Mouse (Mus musculus): Measurements from ENCODE around the gene Phospho2.

Gene Phospho2

DNA sequence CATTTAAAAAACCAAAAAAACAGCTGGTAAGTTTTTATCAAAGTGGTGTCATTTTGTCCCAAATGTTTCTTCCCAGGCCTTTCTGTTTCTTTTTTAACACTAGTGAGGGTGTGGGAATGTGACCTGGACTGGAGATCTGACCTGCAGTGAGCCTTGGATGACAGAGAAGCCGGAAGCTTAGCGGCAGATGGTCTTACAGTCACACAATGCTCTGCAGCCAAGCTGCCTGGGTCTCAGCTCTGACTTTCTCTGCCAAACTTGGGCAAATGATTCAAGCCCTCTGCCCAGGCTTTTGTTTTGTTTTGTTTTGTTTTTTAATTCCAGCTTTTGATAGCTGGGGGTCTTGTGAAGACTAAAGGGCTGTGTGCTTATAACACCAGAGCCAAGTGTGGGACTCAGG lies 37.0 kb downstream of the Phospho2 start:
- no peak for DNase-seq

DNA sequence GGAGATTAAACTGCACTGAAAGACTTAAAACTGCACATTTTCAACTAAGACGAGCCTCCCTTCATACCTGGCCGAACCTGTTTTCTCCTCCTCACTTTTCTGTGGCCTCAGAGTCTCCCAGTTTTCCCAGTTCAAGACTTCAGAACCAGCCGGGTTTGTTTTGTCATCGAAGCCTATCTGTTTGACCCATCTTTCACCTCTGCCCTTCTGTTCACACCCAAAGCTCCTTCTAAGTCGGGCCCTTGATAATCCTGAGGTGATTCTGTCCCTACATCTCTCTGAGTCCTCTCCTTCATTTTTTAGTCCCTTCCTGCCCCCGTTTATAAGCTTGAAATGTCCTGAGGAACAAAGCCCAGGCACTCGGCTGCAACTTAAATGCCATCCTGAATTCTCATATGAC lies 38.6 kb downstream of the Phospho2 start:
- DNase-seq, result no peak

- DNase-seq, result no peak
Observed at GRCm38 (mm10) chr2:69829680-69830079, 40.3 kb downstream of the Phospho2 start.

- no peak for DNase-seq
Observed at GRCm38 (mm10) chr2:69830116-69830515, 40.7 kb downstream of the Phospho2 start.

DNA sequence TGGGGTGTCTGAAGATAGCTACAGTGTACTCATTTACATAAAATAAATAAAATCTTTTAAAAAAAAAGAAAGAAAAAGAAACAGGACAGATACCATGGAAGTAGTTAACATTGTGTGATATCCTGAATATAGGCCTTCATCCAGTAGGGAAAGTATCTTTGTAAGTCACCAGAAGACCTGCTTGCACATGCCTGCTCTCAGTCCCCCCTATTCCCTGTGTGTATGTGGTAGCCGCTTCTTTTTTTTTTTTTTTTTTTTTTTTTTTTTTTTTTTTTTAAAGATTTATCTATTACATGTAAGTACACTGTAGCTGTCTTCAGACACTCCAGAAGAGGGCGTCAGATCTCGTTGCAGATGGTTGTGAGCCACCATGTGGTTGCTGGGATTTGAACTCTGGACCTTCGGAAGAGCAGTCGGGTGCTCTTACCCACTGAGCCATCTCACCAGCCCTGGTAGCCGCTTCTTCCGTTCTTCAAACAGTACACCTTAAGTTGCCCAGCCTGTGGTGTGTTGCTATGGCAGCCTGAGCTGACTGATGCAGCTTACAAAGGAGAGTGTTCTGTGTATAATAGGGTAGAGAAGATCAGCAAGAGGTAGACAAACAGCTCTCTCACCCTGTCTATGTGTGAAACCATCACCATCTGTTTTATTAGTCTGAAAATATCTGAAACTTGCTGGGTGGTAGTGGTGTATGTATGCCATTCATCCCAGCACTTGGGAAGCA lies 48.0 kb downstream of the Phospho2 start:
- DNase-seq, result no peak

DNA sequence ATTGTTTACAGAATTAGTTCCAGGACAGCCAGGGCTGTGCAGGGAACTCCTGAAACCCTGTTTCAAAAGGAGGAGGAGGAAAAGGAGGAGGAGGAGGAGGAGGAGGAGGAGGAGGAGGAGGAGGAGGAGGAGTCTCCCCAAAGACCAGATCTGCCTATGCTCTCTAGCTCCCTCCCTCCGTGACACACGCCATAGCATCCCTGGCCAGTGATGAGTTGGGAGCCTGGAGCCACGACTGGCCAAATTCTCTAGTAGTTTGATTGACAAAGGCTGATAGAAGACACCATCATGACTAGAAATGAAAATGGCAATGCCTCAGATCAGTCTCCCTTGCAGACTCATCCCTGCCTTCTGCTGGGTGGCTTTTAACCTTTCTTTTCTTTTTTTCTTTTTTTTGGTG lies 48.6 kb downstream of the Phospho2 start:
- no peak for DNase-seq

GRCm38 (mm10) chr2:69838707-69839106 lies 49.3 kb downstream of the Phospho2 start:
- no peak for DNase-seq

DNA sequence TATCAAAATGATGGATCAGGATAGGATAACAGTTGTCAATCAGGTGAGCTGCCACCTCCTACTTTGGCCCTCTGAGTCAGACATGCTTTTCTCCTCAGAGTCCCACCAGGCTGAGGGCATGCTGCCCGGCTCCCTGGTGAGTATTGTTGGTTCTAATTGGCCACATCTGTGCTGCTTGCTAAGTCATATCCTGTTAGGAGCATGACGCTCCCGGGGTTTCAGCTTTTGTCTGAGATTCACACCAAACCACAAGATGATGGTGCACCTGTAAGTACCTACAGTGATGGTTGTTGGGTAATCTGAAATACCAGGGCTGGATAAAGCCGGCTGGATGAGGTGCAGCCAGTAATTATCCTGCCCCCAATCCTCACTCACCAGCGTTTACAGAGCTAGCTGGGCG lies 50.8 kb downstream of the Phospho2 start:
- no peak for DNase-seq

DNA sequence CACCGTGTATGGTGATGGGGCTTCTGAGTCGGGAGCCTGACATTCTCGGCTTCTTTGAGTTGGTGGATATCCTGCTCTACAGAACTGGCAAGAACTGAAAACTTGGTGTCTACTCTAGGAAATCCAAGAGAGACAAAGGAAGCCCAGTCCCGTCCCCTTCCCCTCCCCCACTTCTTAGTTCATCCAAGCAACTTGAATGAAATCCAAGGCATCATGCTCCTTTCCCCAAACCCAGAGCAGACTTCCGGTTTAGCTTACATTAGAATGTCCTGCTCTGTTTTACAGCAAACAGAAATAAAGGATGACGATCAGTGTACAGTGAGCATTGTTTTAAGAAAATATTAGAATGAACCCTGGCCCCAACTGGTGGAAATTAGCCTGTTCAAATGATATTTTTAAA lies 59.8 kb downstream of the Phospho2 start:
- peak; percentile 23 for DNase-seq
